Mouse (Mus musculus) adrenal gland, adult 2 months (tissue): ENCODE data around the gene Sos1. TPM values are rescaled to one million over a fixed set of nuclear protein-coding genes. Genes with fewer than 3 reads are reported as not detected.

Source experiments
- DNase-seq: peaks from one replicate; pipeline ENCODE4 v3.0.0; 2021
- long read RNA-seq: library from polyadenylated mRNA; stranded (forward); transcript quantifications from one replicate; pipeline ENCODE4 v2.0.0, GENCODE M21; 2021
- polyA plus RNA-seq: library from polyadenylated mRNA; depleted of rRNA; stranded (reverse); fragments of >200 nt; gene quantifications from 2 replicates; pipeline ENCODE4 v1.2.3, GENCODE M21; 2012; rRNA removed
- total RNA-seq, 2 experiments: library from RNA; stranded (reverse); gene quantifications; 2 replicates each; pipeline ENCODE4 v1.2.3; 2021

Sos1 gene
- total RNA-seq: 10 to 100 TPM; 23.7 to 29.0 TPM
- 2.0 and 2.8 TPM in 2 replicates for polyA plus RNA-seq
- long read RNA-seq, partial matches to known transcripts: 2 of 5 reads
- long read RNA-seq, other reads (novel, unspliced or antisense): 3 of 5 reads

DNA sequence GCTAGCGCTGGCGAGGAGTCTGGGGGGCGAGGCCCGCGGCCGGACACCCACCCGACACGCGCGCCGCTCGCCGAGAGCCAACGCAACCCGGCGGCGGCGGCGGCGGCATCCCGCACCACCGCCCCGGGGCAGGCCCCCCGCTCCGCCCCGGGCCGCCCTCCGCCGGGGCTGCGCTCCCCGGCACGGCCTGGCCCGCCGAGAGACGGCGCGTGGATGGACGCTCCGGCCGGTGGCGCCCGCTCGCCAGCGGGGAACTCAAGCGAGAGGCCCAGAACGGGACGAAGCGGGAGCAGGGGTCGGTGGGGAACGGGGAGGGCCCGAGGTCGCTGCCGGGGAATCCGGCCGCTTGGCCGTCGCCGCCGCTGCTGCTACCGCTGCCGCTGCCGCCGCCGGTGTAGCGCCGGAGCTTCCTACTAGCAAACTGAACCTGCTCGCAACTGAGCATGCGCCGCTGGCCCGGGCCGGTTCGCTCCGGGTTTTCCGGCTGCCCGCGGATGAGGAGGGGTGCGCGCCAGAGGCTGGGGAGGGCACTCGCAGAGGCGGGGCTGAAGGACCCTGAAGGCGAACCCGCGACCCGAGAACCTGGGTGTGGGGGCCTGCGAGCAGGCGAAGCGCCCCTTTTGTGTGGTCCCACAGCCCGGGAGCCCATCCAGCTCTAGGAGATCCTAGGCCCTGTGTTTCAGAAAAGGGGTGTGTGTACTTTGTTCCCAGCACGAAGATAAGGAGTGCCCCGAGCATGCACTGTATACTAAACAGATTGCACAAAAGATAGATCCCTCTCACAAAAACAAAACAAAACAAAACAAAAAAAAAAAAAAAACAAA, at the start of gene Sos1:
Gene Sos1, minus strand, starts transcription at position 423 of the 824 bp plus-strand sequence.
- peak; percentile 99 for DNase-seq

DNA sequence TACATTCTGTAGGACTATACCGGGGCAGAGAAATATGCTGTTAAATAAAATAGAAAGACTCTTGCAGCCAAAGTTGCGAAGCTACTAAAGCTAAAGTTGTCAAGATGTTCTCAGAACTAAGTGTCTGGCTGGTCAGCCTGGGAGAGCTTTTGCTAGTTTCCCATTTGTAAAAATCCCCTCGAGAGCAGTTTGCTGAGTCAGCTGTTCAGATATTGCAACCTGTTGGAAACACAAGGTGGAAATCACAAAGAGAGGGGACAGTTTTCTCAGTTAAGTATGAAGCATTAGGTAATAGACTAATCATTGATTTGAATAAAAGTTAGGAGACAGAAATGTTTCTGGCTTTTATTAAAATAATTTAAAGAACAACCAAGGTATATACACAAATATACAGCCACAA, 43.0 kb upstream of the Sos1 start:
- DNase-seq: no peak

DNA sequence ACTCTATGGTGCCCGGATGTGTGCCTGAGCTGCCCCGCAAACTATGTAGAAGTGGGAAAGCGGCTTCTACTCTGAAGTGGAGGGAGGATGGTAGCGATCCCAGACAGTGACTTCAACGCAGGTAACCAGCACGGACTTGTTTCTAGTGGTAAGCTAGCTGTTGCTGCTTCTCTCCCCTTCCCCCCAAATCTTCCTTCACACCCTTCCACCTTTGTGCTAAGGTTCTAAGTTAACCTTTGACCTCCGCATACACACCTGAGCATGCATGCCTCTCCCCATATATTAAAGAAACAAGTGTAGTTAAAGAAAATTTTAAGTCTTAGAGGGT, 41.9 kb upstream of the Sos1 start:
- DNase-seq: no peak

DNA sequence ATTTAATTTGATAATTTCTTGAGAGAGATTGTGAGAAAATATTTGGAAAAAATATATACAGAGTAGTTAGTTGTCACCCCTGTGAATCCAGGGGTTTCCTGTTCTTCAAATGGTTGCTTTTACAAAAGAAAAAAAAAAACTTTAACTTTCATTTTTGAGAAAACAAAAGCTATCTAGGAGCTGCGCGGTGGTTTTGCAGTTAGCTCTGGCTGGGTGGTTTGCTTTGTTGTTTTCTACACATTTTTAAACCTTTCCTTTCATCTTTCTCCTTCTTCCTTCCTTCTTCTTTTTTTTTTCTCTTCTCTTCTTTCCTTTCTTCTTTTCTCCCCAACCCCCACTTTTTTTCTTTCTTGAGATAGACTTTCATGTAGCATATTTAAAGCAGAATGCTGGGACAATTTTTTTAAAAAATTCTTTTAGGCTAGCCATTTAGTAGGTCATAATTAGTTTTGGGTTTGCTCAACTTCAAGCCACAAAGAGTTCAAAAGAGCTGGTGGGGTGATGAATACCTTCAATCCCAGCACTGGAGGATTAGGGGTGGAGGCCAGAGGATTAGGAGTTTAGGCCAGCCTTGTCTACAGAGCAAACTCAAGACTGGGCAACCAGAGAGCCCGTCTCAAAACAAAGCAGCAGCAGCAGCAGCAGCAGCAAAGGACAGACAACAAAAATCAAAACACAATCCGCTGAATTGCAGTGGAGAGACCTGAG, 41.4 kb upstream of the Sos1 start:
- DNase-seq: no peak

DNA sequence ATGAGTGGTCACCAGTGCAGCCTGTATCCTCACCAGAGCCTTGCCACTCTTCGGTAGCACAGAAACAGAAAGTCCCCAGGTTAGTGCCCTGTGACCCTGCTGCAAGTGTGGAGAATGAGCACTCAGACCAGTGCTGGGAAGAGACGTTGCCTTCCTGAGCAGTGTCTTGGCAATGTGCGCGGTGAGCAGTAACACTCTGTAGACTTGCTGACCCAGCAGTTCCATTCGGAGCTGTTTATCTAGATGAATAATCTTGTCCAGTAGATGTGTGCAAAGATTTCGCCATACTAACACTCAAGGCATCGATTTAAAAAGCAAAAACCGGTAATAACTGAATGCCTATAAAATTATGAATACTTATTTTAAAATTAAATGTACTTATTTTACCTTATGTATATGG, 40.3 kb upstream of the Sos1 start:
- no peak for DNase-seq

DNA sequence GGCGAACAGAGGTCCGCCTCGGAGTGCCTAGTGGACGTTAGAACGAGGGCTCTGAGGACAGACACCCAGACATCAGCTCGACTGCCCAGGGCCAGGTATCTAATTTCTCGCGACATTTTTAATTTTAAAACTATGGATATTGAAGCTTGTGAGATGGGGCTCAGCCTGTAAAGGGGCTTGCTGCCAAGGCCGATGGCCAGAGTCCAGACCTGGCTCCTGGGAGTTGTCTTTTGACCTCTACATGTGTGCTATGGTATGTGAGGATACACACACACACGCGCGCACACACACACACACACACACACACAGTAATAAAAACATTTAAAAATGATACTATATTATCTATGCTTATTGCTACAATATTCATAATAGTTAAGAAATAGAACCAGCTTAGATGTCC, 38.6 kb upstream of the Sos1 start:
- DNase-seq: no peak

DNA sequence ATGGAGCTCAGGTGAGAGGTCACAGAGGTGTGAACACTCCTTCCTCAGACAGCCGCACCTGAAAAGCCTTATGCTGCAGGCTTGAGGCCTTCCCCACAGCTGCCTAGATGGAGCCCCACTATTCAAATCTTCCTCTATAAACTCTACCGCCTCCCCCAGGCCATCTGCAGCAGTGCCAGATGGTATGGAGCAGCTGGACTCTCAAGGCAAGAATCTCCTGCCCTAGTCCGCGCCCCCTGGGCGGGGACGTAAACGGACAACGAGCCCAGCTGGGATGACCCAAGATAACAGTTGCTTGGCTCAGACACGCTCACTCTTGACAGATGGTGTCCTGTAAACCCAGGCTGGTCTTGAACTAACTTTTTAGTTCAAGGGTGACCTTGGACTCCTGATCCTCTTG, 37.0 kb upstream of the Sos1 start:
- DNase-seq: no peak

DNA sequence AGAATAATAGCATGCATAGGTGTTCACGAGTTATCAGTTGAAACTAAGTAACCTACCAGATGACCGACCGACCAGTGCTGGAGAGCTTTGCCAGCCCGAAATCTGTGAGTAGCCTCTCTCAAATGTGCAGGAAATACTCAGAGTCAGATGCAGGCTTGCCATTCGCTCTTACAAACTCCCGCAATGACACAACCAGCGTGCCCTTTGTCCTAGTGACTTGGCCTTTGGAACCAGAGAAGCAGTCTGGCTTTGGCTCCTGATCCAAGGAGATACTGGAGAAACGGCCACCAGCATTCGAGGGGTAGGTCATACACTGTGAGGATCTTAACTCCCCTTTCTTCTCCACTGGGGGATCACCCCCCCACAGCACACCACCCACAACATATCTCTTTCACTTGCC, 35.7 kb upstream of the Sos1 start:
- DNase-seq: peak; percentile 26

DNA sequence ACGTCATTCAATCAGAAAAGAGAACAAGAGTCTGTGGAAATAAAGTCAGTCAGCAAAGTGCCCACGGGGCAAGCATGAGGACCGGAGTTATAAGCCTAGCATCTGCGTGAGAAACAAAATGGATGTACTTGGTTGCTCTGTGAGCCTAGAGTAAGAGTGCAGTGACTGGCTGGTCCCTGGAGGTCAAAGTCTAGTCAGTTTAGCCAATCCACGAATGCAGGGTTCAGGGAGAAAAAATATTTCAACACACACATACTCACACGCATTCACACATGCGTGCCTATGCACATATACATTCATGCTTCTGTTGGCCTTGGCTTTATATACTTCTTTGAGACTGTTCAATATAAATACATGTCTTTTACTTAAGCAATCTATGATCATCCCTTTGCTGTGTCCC, 35.3 kb upstream of the Sos1 start:
- no peak for DNase-seq

DNA sequence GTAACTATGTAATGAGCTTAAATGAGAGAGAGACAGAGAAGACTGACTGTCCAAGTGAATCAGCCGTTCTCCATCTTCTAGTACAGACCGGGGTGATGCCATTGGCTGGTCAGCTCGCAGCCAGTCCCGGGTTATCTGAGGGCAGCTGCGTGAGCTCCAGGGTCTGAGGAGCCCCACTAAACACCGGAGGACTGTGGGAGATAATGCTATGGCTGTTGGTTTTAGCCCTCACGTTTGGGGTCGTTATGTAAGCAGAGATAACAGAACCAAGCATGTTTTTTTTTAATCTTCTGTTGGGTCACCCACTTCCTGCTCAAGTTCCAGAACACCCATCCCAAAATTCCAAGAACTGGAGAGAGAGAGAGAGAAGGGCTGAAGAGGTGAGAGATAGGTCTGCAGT, 33.5 kb upstream of the Sos1 start:
- DNase-seq: no peak

DNA sequence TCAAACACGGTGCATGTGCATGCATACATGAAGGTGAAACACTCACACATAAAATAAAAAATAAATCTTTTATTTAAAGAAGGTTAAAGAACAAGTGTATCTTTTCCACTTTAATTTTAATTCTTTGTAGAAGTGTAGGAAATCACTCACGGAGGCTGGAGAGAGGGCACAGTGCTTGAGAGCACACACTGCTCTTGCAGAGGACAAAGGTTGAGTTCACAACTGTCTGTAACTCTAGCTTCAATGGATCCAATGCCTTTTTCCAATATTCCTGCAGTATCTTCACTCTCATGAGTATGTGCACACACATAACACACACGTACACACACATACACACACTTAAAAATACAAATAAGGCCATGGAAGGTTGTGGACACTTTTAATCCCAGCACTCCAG, 30.2 kb upstream of the Sos1 start:
- DNase-seq: no peak

DNA sequence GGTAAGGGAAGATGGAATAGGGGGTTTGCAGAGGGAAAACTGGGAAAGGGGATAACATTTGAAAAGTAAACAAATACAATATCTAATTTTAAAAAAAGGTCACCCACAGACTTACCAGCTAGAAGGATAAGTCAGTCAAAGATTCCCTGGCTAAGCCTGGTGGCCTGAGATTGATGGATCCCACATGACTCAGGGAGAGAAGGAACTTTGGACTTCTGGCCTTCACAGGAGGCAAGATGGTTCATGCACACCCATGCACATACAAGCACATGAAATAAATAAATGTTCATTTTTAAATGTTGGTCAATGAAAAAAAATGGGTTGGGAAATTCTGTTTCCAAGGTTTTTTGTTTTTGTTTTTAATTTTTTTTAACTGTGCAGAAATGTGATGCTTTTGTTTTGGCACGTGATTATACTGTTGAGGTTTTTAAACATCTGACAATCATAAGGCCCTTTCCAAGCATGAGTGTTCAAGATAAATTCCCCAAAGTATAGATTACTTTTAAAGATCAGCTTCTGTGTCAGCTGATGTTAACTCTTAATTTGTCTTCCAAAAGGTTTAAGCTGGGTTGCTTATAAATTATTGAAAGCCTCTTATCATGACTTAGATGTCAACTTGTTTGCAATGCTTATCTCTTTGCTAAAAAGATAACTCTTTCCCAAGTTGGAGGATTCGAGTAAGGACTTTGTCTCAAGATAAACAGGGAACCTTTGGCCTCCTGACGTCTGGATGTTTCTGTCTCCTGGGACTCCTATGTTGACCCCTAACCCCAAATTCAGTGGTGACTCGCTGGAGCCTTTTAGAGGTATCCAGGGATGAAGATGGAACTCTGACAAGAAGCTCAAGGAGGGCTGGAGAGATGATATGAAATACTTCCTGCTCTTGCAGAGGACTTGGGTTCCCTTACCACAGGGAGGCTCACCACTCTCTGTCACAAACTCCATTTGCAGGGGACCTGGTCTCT, 29.5 kb upstream of the Sos1 start:
- no peak for DNase-seq

DNA sequence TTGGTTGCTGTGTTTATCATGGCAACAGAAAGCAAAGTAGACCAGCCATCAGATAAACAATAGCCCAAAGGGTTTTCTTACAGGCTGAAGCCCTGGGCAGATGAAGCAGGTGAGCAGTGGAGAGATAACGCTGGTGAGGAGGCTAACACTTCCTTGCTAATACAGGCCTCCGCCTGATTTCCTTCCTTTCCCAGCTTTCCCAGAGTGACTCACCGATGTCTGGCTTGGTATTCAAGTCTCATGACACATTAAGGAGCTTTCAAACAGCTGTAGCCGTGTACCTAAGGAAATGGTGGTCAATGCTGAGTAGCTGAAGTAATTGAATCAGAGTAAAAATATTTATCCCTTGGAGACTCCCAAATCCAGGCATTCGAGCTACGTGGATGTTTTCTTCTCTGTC, 25.5 kb upstream of the Sos1 start:
- no peak for DNase-seq

DNA sequence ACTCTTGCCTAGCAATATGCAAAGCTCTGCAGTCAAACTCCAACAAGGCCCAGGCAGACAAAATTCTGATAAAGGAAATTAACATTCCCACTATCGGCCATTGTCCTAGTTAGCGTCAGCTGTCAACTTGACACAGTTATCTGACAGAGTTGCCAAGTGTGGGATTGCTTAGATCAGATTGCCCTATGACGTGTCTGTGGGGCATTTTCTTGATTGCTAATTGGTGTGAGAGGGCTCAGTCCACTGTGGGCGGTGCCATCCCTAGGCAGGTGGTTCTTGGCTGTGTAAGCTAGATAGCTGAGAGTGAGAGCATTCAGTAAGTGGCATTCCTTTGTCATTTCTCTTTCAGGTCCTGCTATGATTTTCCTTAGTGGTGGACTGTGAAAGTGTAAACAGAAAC, 25.1 kb upstream of the Sos1 start:
- DNase-seq: no peak

DNA sequence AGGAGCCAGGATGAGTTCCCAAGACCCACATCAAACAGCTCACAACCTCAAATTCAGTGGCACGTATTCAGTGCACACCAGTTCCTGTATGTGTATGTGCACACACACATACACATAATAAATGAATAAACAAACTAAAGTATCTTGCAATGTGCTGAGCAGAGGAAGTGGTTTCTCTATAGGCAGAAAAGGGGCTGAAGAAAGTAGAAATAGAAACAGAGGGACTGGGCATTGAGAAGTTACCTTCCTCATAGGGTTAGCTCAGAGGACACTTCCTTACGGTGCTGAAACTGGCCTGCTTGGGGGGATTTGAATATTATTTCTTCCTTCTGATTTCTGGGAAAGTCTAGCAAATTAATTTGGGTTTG, 21.5 kb upstream of the Sos1 start:
- no peak for DNase-seq

DNA sequence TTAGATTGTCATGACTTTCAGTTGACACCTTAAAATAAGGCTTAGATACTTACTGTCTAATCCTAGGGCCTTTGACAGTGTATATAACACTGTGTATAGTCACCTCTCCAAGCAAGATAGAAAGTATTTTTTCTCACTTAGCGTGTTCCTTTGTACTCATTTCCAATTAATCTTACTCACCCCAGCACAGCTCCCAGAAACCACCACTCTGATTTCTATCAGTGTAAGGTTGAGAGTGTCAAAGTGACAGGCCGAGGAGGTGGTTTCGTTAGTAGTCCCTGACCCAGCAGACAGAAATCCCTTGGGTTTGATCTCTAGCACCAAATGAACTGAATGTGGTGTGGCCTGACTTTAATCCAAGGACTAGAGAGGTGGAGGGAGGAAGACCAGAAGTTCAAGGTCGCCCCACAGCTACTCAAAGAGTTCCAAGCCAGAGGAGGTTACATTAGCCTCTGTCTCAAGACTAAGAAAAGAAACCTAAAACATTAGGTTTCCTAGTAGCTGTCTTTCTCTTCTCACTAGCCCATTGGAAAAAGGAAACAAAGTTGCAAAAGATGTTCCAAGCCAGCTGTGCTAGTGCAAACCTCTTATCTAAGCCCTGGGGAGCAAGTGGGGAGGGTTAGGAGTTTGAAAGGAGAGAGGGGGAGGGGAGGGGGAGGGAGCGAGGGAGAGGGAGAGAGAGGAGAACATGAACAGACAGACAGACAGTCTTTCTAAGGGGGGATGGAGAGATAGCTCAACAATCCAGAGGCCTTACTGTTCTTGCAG, 21.0 kb upstream of the Sos1 start:
- DNase-seq: peak; percentile 31

DNA sequence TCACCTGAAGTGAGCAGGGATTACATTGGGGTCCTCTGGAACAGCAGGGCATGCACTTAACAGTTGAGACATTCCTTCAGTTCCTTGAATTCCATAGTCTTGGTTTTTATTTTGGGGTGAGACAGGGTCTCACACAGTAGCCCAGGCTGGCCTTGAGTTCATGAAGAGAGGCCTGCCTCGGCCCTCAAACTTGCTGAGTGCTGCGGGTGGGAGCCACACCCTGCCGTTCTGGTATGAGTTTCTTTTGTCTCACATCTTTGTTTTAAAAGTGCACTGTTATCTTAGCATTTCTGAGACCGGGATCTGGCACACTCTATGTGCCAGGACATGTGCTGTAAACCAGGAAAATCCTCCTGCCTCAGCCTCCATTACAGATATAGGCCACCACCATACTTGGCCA, 19.8 kb upstream of the Sos1 start:
- DNase-seq: no peak

DNA sequence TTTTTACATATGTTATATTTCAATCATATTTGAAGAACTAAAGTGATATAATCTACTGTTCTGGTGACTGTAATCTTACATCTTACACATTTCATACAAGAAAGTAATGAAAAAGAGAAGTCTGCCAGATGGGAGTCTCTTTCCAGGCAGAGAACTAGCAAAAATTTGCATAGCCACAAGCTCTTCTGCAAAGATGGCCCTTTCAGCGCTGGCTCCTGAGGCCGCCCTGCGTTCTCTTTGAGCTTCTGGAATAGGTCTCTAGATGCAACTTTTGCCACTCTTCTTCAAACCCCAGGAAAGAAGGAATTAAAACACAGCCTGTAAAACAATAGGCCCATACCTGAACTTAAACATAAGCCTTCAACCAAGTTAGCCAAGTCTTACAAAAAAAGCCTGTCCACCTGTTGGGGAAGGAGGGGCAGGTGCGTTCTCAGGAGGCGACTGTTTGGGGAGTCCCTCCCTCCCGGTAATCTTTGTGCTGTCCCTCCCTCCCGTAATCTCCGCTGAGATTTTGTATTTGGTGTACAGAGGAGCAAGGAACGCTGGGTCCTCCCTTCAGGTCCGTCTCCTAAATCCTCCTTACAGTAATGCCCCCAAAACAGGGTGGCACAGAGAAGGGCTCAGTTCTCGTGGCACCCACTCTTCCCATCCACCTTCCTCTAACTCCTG, 18.5 kb upstream of the Sos1 start:
- DNase-seq: no peak

DNA sequence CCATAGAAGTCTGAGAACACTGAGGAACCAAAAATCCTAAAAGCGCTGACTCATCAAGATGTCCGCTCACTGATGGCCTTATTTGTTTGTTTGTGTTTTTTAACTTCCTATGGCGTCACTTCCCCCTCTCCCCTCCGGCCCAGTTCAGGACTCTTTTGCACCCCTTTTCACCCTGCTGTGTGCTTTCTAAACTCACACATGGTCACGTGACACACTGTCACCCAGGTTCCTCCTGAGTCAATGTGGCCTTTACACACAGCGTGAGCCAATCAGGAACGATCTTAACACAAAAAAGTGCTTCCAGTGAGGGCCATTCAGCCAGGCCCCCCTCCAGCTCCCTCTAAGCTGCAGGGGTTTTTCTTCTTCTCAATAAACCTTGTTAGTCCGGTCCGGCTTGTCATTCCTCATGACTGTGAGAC, 16.9 kb upstream of the Sos1 start:
- DNase-seq: no peak

DNA sequence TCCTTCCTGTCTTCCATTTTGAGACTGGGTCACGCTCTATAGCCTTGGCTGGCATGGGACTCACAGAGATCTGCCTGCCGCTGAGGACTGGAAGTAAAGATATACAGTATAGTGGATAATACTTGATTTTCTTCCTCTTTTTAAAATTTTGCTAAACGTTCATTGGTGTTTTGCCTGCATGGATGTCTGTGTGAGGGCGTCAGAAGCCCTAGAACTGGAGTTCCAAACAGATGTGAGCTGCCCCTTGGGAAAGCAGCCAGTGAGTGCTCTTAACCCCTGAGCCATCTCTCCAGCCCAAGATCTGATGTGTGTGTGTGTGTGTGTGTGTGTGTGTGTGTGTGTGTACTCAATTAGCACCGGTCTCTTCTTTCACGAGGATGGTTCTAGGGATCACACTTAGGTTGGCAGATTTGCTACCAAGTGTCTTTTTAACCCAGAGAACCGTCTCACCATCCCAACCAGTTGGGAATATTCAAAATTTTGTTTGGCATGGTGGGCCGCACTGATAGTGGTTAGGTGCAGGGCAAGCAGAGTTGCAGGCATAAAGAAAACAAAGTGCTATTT, 16.4 kb upstream of the Sos1 start:
- DNase-seq: no peak

DNA sequence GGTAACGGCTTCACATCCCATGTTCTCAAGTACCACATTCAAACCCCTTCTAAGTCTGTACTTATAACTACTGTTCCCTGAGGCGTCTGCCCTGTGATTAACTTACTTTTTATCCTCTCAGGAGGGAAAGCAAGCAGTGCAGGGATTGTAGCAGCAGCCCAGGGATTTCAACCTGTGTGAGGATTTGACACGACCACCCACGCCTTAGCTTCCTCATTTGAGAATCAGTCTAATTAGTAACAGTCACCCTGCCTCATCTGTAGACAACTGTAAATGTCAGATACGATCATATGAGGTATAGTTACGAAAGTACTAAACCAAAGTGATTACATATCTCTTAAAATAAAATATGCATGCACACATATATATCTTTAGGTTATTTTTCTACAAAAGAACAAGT, 15.9 kb upstream of the Sos1 start:
- DNase-seq: no peak
